Mouse (Mus musculus) lung, postnatal 0 days (tissue): ENCODE measurements around the gene Crim1.

ENCODE experiments used
- CTCF ChIP-seq: IDR thresholded peaks from 2 replicates; pipeline ENCODE4 v1.5.1; 2016; ENCODE audit warnings: antibody characterized with exemption, mild to moderate bottlenecking
- EP300 ChIP-seq: IDR thresholded peaks from 2 replicates; pipeline ENCODE4 v1.6.1; 2016; ENCODE audit warnings: antibody characterized with exemption, mild to moderate bottlenecking, control low read depth

GRCm38 (mm10) chr17:78419216-78419615 is 219.2 kb downstream of the Crim1 start:
- TF ChIP-seq CTCF (no peak), EP300 (no peak)
